In the genomic region with DNA sequence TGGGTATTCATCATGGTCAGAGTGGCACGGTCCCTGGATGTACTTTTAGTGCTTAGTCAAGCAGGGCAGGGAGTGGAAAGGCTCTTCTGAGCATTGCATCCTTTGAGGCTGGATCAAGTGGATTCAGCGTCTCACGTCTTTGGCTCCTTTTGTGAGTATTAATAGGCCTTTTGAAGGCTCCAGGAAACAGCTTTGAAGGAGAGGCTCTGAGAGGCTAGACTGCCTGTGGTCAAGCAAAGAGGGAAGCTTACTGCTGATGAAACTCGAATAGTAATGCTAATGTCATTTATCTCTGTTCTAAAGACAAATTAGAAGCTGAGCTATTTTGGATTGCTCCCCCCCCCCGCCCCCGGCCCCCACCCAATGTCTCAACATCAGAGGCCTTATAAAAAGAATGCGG, we compare ENCODE assay signal across 14 mouse cellular contexts.
DNase-seq lines count a peak whose midpoint lies in the region; ATAC-seq and TF ChIP-seq lines count a peak whose summit lies in the region.
"Had no signal": no experiment of that assay in that cellular context is flagged by ENCODE, and none has a peak within 500 bp of the region (broad histone marks: within the 10 kb centered on the region; RNA-seq: fewer than 3 reads in every experiment).

No protein-coding gene starts in this region.

- no peak for ATAC-seq in embryonic facial prominence, embryonic 11.5 days (replicated peaks; ENCODE audit: insufficient number of reproducible peaks, low FRiP score, low TSS enrichment, low read depth)

- peak; percentile 10 for DNase-seq in embryonic facial prominence, embryonic 11.5 days (ENCODE audit: low spot score)
- no peak for DNase-seq in embryonic facial prominence, embryonic 10.5 days (ENCODE audit: low spot score)
- peak; percentile 14 for DNase-seq in lung, postnatal 10 days
- no peak for DNase-seq in lung, postnatal 25 days (ENCODE audit: low spot score)
- peak; percentile 27 for DNase-seq in brain, adult 2 months (ENCODE audit: low read depth, low spot score)
- no peak for DNase-seq in adrenal gland, postnatal 36 days
- no peak for DNase-seq in layer of hippocampus, postnatal 25 days (ENCODE audit: extremely low spot score in 1 of 2, low spot score in 1 of 2)
- DNase-seq: adrenal gland, adult 8-10 months; cerebellum, postnatal 14 days; heart, adult 11 months; kidney, postnatal 14 days had no signal

- WGBS in embryonic facial prominence, embryonic 11.5 days, result 60% methylated on average over 7 of the region's 7 CpGs
- 50% methylated on average over 7 of the region's 7 CpGs for WGBS in embryonic facial prominence, embryonic 10.5 days

- H3ac ChIP-seq in myocyte (ENCODE audit: control insufficient read depth, insufficient read length), result no peak overlapping the region

- no peak overlapping the region for H3K4me3 ChIP-seq in embryonic facial prominence, embryonic 11.5 days (ENCODE audit: low read depth, low read length)
- H3K4me3 ChIP-seq in embryonic facial prominence, embryonic 10.5 days, result no peak overlapping the region
- H3K4me3 ChIP-seq in myocyte, result no peak overlapping the region
- H3K4me3 ChIP-seq: heart, embryonic 15.5 days had no signal

- no peak overlapping the region for H3K9ac ChIP-seq in embryonic facial prominence, embryonic 11.5 days (replicated peaks; ENCODE audit: low read length)
- H3K9ac ChIP-seq: heart, embryonic 15.5 days had no signal

- H3K4me1 ChIP-seq in embryonic facial prominence, embryonic 11.5 days (ENCODE audit: control insufficient read depth, insufficient read depth, low read length), result no peaks in the 10 kb centered on the region
- H3K4me1 ChIP-seq in embryonic facial prominence, embryonic 10.5 days, result 0 out of 2 replicates have a peak, but pooled peaks cover 3% of the 10 kb centered on the region
- H3K4me1 ChIP-seq: heart, embryonic 15.5 days had no signal

- no peaks in the 10 kb centered on the region for H3K36me3 ChIP-seq in embryonic facial prominence, embryonic 11.5 days (replicated peaks; ENCODE audit: control insufficient read depth, insufficient read depth, low read depth, low read length)
- H3K36me3 ChIP-seq in embryonic facial prominence, embryonic 10.5 days (replicated peaks), result no peaks in the 10 kb centered on the region
- H3K36me3 ChIP-seq in myocyte (ENCODE audit: control insufficient read depth, insufficient read depth), result no peaks in the 10 kb centered on the region
- H3K36me3 ChIP-seq: heart, embryonic 15.5 days had no signal

- no peak overlapping the region for H3K4me2 ChIP-seq in embryonic facial prominence, embryonic 11.5 days (ENCODE audit: low read depth, low read length)
- peak overlapping the region; percentile 90 for H3K4me2 ChIP-seq in myocyte (ENCODE audit: low read depth)
- H3K4me2 ChIP-seq: heart, embryonic 15.5 days had no signal

- no peaks in the 10 kb centered on the region for H3K79me2 ChIP-seq in myocyte (ENCODE audit: control insufficient read depth, insufficient read depth)

- H3K27me3 ChIP-seq in embryonic facial prominence, embryonic 11.5 days (ENCODE audit: control insufficient read depth, insufficient read depth, low read length), result no peaks in the 10 kb centered on the region
- no peaks in the 10 kb centered on the region for H3K27me3 ChIP-seq in embryonic facial prominence, embryonic 10.5 days (replicated peaks; ENCODE audit: low read depth, poor library complexity, severe bottlenecking)
- H3K27me3 ChIP-seq in myocyte (ENCODE audit: control insufficient read depth, insufficient read depth, insufficient read length), result no peaks in the 10 kb centered on the region
- H3K27me3 ChIP-seq: CH12.LX; heart, embryonic 15.5 days had no signal

- H3K27ac ChIP-seq in embryonic facial prominence, embryonic 11.5 days (replicated peaks; ENCODE audit: low read depth, low read length), result no peak overlapping the region
- H3K27ac ChIP-seq in embryonic facial prominence, embryonic 10.5 days (replicated peaks), result no peak overlapping the region
- H3K27ac ChIP-seq: heart, embryonic 15.5 days had no signal

- H3K9me3 ChIP-seq in embryonic facial prominence, embryonic 11.5 days (replicated peaks; ENCODE audit: control insufficient read depth, low read length), result no peaks in the 10 kb centered on the region
- H3K9me3 ChIP-seq in embryonic facial prominence, embryonic 10.5 days, result no peaks in the 10 kb centered on the region
- H3K9me3 ChIP-seq: heart, embryonic 15.5 days had no signal

- no peak for TF ChIP-seq POLR2A in myocyte (IDR thresholded peaks at IDR 0.05; ENCODE audit: insufficient read length, low read depth)

TF ChIP-seq in myocyte, 11 proteins besides CTCF, POLR2A, EP300 and RAD21:
- TF ChIP-seq MYOG (IDR thresholded peaks at IDR 0.05; ENCODE audit: control insufficient read depth in 1 of 3, insufficient read depth in 1 of 3, insufficient read length in 2 of 3, low read depth in 2 of 3) (no peak), MAX (IDR thresholded peaks at IDR 0.05; ENCODE audit: low read depth) (no peak), REST (IDR thresholded peaks at IDR 0.05; ENCODE audit: insufficient read depth, insufficient read length) (no peak), E2F4 (IDR thresholded peaks at IDR 0.05; ENCODE audit: insufficient read depth) (no peak), USF1 (IDR thresholded peaks at IDR 0.05; ENCODE audit: low read depth) (no peak), TCF12 (IDR thresholded peaks at IDR 0.05; ENCODE audit: insufficient read depth, poor library complexity, severe bottlenecking) (no peak), POLR2AphosphoS2 (IDR thresholded peaks at IDR 0.05; ENCODE audit: insufficient read length, low read depth) (no peak), CEBPB (IDR thresholded peaks at IDR 0.05; ENCODE audit: insufficient read depth, poor library complexity, severe bottlenecking) (no peak), TCF3 (IDR thresholded peaks at IDR 0.05; ENCODE audit: insufficient read length, low read depth) (no peak), SRF (IDR thresholded peaks at IDR 0.05; ENCODE audit: control insufficient read depth, insufficient read length, low read depth) (no peak), MYOD1 (IDR thresholded peaks at IDR 0.05; ENCODE audit: control insufficient read depth in 1 of 3, insufficient read length in 2 of 3, low read depth in 2 of 3) (no peak)

Comparison
In these comparisons a context has a peak if more than half of its experiments do, and no peak if none do; other contexts are left out.
1. DNase-seq: peak in embryonic facial prominence, embryonic 11.5 days (single experiment), lung, postnatal 10 days (single experiment) and brain, adult 2 months (single experiment); none in embryonic facial prominence, embryonic 10.5 days (single experiment), lung, postnatal 25 days (single experiment), adrenal gland, postnatal 36 days (0 of 2) and layer of hippocampus, postnatal 25 days (0 of 2).